Mouse (Mus musculus) macrophage (primary cell): Measurements from ENCODE around the gene Nodal. TPM values are rescaled to one million over a fixed set of nuclear protein-coding genes. Genes with fewer than 3 reads are reported as not detected.

Experiments used
- H3K27ac ChIP-seq: fragments of 350-480 bp; formaldehyde crosslinking; 2 replicates; pipeline ENCODE4 v1.9.0; 2021
- H3K36me3 ChIP-seq: fragments of 350-480 bp; formaldehyde crosslinking; 2 replicates; pipeline ENCODE4 v1.9.0; 2021; ENCODE audit errors: inconsistent target
- H3K4me3 ChIP-seq: fragments of 350-480 bp; formaldehyde crosslinking; 2 replicates; pipeline ENCODE4 v1.9.0; 2021; ENCODE audit errors: inconsistent target
- H3K79me2 ChIP-seq: fragments of 350-480 bp; formaldehyde crosslinking; 2 replicates; pipeline ENCODE4 v1.9.0; 2021; ENCODE audit errors: inconsistent target
- WGBS: methylation state at CpG from one replicate; pipeline ENCODE4 v1.1.7; 2026; ENCODE audit warnings: inconsistent platforms; ENCODE audit not compliant: missing documents; 5-methylcytosine and 5-hydroxymethylcytosine counted together
- polyA plus RNA-seq: library from polyadenylated mRNA; stranded (reverse); fragments of 250-400 nt; gene quantifications from 3 replicates; pipeline ENCODE4 v1.2.4, GENCODE M21; 2018; ENCODE audit warnings: inconsistent platforms

The Nodal gene
- polyA plus RNA-seq, 1 experiment from 2014 or later: not detected

DNA sequence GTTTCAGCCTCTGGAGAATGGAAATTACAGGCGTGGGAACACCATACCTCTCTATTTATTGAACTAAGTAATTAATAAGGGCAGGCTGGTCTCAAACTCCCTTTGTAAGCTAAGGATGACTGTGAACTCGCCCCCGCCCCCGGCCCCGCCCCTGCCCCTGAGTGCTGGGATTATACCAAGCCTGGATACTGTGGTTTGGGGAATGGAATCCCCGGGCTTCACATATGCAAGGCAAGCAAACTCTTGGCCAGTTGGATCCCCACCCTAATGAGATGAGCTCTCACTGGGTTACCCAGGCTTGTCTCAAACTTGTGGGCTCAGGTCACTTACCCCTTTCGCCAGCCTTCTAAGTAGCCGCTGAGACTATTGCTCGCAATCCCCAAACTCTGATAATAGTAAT lies 7.6 kb upstream of the Nodal start:
- no peaks in the 10 kb centered on the region for H3K36me3 ChIP-seq
- no peaks in the 10 kb centered on the region for H3K79me2 ChIP-seq
- H3K4me3 ChIP-seq: no peak overlapping the region
- WGBS: 68% methylated on average over 9 of the region's 9 CpGs
- no peak overlapping the region for H3K27ac ChIP-seq

DNA sequence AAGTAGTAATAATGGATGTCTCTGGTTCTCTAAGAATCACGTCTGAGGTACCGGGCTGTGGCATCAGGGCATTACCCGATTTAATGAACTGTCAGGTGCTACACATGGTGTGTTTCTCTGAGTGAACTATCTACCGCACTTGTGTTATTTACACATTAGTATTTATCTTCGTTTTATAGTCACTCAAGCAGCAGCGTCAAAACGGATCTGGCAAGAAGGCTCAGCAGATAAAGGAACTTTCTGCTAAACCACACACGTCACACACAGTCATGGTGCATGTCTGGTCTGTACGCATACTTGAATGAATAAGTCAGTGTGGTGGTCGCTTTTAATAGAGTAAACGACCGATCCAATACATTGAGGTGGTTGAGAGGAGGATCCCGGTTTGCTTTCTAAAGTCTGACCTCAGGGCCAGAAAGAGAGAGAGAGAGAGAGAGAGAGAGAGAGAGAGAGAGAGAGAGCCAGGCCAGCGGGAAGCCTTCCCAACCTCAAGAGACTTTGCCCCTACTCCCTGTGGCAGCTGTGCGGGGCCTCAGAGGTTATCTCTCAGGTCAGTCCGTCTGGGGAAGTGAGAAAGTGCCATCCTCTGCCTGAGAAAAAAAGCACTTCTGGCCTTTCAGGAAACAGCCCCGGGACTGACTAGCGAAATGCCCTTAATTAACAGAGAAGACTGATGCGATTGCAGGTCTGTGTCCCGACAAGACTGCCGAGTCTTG lies 4.7 kb upstream of the Nodal start:
- Histone ChIP-seq H3K4me3 (no peak overlapping the region), H3K36me3 (no peaks in the 10 kb centered on the region), H3K79me2 (no peaks in the 10 kb centered on the region), H3K27ac (no peak overlapping the region)
- WGBS: 36% methylated on average over 21 of the region's 21 CpGs

DNA sequence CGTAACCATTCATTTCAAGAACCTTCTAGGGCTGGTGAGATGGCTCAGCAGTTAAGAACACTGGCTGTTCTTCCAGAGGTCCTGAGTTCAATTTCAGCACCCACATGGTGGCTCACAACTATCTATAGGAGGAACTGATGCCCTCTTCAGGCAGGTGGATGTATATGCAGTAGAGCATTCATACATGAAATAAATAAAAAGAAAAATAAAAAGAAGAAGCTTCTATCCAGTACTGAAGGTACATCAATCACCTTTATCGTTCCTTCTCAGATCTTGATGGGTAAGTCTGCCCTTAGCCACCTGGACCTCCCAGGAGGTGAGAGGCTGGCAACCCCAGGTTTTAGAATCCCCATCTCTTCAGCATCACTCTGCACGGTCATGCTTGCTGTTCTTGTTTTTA lies 2.5 kb upstream of the Nodal start:
- no peak overlapping the region for H3K4me3 ChIP-seq
- WGBS: 94% methylated on average over 3 of the region's 3 CpGs
- no peaks in the 10 kb centered on the region for H3K36me3 ChIP-seq
- H3K79me2 ChIP-seq: no peaks in the 10 kb centered on the region
- H3K27ac ChIP-seq: no peak overlapping the region

DNA sequence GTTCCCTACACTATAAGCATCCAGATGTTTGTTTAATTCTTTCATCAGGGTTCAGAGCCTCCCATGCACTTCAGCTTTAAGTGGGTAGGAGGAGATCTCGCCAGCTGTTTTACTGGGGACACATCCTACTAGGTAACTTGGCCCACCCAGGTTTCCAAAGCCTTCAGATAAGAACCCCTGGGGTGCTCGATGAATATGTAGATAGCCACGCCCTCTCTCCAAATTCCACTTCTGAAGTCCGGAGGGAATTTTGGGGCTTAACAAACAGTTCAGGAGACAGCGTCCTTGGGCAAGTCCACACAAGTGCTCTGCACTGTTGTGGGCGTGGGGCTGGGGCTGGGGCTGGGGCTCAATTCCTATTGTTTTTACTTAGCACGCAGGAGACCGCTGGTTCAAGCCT lies 1.9 kb upstream of the Nodal start:
- H3K4me3 ChIP-seq: no peak overlapping the region
- no peaks in the 10 kb centered on the region for H3K36me3 ChIP-seq
- no peaks in the 10 kb centered on the region for H3K79me2 ChIP-seq
- 63% methylated on average over 8 of the region's 8 CpGs for WGBS
- H3K27ac ChIP-seq: no peak overlapping the region

DNA sequence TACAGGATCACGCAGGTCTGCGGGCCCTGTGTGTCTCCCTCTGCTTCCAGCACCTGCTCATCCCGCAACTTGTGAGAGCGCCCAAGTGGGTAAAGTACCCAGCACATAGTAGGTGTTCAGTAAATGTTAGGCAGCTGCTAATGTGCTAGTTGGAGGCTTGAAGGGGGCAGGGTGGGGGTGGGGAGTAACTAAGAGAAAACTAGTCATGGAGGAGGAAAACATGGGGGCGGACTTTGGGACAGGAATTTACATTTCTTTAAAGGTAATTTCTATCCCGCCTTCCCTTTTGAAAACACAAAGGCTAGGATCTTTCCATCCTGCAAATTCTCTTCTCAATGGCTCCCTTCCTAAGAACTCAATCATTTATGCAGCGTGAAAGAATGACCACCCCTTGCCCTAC lies 1.2 kb upstream of the Nodal start:
- no peak overlapping the region for H3K4me3 ChIP-seq
- WGBS: 68% methylated on average over 7 of the region's 7 CpGs

DNA sequence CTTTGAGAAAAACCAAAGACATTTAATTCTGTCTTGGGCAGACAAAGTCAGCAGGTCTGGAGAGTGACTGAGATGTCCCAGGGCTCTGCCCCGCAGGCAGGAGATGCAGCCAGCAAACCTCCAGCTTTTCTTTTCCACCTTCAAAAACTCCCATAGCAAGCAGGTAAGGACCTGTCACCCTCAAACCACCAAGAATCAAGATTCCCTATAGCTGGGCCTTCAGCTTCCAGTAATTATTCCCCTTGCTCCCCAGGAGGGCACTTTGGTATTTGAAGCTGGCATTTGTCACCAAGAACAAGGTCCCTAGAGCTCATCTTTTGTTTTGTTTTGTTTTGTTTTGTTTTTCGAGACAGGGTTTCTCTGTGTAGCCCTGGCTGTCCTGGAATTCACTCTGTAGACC lies 726 bp upstream of the Nodal start:
- no peak overlapping the region for H3K4me3 ChIP-seq
- WGBS: 79% methylated on average over 2 of the region's 2 CpGs
- no peaks in the 10 kb centered on the region for H3K79me2 ChIP-seq
- H3K27ac ChIP-seq: no peak overlapping the region
- H3K36me3 ChIP-seq: no peaks in the 10 kb centered on the region

More for the DNA sequence above, 1.2 kb upstream of the Nodal start:
- no peaks in the 10 kb centered on the region for H3K36me3 ChIP-seq
- no peak overlapping the region for H3K27ac ChIP-seq
- no peaks in the 10 kb centered on the region for H3K79me2 ChIP-seq

DNA sequence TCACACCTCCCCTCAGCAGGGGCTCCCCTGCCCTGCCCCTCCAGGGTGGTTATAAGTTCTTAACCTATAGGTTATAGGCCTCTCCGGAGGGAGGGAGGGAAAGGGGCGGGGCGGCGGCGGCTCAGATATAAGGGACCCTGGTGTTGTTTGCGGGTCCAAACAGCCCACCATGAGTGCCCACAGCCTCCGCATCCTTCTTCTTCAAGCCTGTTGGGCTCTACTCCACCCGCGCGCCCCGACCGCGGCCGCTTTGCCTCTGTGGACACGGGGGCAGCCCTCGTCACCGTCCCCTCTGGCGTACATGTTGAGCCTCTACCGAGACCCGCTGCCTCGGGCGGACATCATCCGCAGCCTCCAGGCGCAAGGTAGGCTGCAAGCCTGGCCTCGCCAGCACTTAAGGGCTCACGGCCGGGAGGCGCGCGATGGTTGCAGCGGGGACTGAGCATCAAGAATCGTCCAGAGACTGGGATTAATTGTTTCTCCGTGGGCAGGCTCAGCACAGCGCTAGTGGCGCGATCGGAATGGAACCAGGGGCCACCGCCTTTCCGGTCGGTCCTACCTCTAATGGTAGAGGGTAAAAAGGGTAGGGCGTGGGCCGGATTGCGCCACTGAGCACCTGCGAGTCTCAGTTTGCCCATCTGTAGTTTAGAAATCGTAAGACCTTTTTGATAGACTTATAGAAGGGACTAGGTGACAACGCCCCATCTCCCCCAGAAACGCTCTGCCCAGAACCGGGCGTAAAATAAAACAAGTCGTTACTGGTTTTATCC lies 544 bp downstream of the Nodal start:
- Histone ChIP-seq H3K4me3 (no peak overlapping the region), H3K27ac (no peak overlapping the region), H3K36me3 (no peaks in the 10 kb centered on the region), H3K79me2 (no peaks in the 10 kb centered on the region)
- 6% methylated on average over 50 of the region's 50 CpGs for WGBS

DNA sequence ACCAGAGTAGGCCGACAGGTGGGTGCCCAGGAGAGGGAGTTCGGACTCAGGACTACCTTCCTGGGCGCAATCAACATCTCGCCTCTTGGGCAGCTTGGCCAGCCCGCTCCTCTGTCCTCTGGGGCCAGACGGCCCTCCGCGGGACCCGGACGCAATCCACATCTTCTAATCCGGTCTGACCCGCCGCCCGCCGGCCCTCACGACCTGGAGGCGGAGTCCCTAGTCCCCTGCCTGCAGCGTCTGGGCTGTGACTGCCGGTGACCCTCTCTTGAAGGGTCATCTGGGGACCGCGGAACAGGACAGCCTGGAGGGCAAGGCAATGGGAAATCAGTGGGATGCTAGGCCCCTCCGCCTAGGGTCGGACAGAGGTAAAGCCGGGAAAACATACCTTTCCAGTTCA lies 1.4 kb downstream of the Nodal start:
- 24% methylated on average over 23 of the region's 24 CpGs for WGBS
- Histone ChIP-seq H3K4me3 (no peak overlapping the region), H3K79me2 (no peaks in the 10 kb centered on the region), H3K27ac (no peak overlapping the region), H3K36me3 (no peaks in the 10 kb centered on the region)

DNA sequence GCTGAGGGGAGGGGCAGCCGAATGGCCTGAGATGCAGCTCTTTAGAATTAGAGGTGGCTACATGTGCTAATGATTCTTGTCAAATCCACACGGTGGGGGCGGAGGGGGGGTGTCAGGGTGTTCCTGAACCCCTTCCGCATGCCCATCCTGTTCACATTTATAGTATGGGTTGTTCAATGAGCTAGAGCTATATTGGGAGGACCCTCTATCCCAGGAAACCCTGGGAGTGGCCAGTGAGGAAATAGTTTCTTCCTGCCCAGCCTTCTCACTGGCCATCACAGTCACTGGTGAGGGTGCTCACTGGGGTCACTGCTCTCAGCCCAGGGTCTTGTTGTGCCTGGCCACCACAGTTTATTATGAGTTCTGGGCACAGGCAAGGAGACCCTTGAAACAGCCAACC lies 2.2 kb downstream of the Nodal start:
- Histone ChIP-seq H3K36me3 (no peaks in the 10 kb centered on the region), H3K79me2 (no peaks in the 10 kb centered on the region), H3K4me3 (no peak overlapping the region), H3K27ac (no peak overlapping the region)
- 53% methylated on average over 4 of the region's 4 CpGs for WGBS

DNA sequence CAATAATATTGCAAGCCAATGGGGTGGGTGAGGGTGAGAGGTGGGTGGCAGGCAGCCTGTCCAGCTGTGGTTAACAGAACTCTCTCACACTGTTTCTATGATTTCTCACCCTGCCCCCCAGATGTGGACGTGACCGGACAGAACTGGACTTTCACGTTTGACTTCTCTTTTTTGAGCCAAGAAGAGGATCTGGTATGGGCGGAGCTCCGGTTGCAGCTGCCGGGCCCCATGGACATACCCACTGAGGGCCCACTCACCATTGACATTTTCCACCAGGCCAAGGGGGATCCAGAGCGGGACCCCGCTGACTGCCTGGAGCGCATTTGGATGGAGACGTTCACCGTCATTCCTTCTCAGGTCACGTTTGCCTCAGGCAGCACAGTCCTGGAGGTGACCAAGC lies 5.1 kb downstream of the Nodal start:
- WGBS: 55% methylated on average over 12 of the region's 12 CpGs
- Histone ChIP-seq H3K36me3 (no peaks in the 10 kb centered on the region), H3K79me2 (no peaks in the 10 kb centered on the region), H3K27ac (no peak overlapping the region), H3K4me3 (no peak overlapping the region)

DNA sequence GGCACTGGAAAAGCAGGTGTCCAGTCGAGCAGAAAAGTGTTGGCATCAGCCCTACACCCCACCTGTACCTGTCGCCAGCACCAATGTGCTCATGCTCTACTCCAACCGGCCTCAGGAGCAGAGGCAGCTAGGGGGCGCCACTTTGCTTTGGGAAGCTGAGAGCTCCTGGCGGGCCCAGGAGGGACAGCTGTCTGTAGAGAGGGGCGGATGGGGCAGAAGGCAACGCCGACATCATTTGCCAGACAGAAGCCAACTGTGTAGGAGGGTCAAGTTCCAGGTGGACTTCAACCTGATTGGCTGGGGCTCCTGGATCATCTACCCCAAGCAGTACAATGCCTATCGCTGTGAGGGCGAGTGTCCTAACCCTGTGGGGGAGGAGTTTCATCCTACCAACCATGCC lies 5.5 kb downstream of the Nodal start:
- no peak overlapping the region for H3K4me3 ChIP-seq
- WGBS: 72% methylated on average over 10 of the region's 10 CpGs
- no peaks in the 10 kb centered on the region for H3K79me2 ChIP-seq
- H3K36me3 ChIP-seq: no peaks in the 10 kb centered on the region
- H3K27ac ChIP-seq: no peak overlapping the region

DNA sequence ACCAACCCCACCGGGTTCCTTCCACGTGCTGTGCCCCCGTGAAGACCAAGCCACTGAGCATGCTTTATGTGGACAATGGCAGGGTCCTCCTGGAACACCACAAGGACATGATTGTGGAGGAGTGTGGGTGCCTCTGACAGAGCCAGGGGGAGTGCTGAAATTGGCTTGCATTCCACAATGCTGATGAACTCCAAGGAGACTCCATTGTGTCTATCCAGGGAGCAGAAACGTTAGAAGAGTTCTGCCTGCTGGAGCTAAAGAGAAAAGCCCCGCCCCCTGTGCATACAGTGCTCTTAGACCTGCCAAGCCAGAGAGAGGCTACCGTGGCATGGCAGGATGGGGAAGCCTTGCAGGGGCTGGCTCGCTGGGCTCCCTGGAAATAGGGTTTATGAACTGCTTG lies 6.7 kb downstream of the Nodal start:
- no peaks in the 10 kb centered on the region for H3K79me2 ChIP-seq

DNA sequence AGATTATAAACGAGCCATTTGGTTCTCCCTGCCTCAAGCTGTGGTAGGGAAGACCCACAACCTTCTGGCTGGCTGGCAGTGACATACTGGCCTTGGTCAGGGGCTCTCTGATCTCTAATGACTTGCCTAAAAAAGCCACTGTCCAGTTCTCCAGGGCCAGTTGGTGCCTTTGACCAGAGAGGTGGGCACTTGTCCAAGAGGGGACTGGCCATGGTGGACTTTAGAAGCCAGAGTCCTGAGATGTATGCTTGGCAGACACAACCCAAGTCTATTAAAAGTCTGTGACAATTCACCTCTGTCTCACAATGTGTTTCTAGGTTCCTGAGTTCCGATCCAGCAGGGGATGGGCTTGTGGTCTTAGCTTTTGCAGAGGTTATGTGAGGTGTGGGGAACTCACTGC lies 7.3 kb downstream of the Nodal start:
- Histone ChIP-seq H3K36me3 (peaks cover 5% of the 10 kb centered on the region; the same call in 1 of the 2 replicates), H3K27ac (no peak overlapping the region), H3K4me3 (no peak overlapping the region), H3K79me2 (no peaks in the 10 kb centered on the region)
- WGBS: 72% methylated on average over 2 of the region's 2 CpGs

More for the DNA sequence above, 6.7 kb downstream of the Nodal start:
- Histone ChIP-seq H3K36me3 (no peaks in the 10 kb centered on the region; the same call in 1 of the 2 replicates), H3K4me3 (no peak overlapping the region), H3K27ac (no peak overlapping the region)
- WGBS: 9% methylated on average over 7 of the region's 7 CpGs

DNA sequence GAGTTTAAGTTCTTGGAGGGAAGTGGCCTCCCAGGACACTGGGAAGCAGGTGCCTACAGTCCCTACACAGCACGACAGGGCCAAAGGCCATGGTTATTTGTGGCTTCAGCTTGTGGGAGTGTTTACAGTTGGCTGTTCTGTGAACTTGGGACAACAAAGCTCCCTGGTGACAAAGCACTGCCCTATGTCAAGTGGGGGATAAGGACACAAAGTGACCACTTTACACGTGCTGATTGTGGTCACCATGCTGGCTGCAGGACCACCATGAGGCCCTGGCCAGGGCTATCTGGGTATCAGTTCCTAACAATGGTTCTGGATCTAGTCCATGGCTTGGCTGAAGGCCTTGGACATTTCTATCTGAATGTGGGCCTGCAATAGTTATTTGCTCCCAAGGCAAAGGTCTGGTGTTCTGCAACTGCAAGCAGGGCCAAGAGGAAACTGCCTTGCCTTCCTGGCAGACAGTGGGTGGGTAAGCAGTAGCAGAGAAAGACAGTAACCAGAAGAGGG lies 8.5 kb downstream of the Nodal start:
- WGBS: 52% methylated on average over 2 of the region's 2 CpGs
- Histone ChIP-seq H3K4me3 (no peak overlapping the region), H3K79me2 (no peaks in the 10 kb centered on the region), H3K27ac (no peak overlapping the region), H3K36me3 (peaks cover 17% of the 10 kb centered on the region; the same call in 1 of the 2 replicates)

DNA sequence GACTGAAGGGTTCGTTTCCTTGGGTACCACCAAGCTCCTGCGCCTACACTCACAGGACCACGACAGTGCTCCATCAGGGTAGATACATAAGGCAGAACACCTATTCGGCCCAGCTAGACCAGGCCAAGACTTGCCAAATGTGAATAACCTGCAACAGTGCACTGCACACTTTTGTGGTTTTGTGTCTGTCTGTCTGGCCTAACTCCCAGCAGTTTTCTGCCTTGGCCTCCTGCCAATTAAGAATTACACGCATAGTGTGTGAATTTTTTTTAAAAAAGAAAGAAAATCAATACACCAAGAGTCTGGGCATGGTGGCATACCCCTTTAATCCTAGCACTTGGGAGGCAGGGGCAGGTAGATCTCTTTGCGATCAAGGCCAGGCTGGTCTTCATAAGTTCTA lies 10.2 kb downstream of the Nodal start:
- Histone ChIP-seq H3K27ac (no peak overlapping the region), H3K4me3 (no peak overlapping the region), H3K79me2 (no peaks in the 10 kb centered on the region), H3K36me3 (peaks cover 31% of the 10 kb centered on the region)
- WGBS: 81% methylated on average over 6 of the region's 6 CpGs
